Mouse (Mus musculus): Measurements from ENCODE around the gene Rbfox3. TPM values are rescaled to one million over a fixed set of nuclear protein-coding genes. Genes with fewer than 3 reads are reported as not detected.

The Rbfox3 gene
- polyA plus RNA-seq, 1 experiment, result 0.03 TPM

- no peaks in the 10 kb centered on the region for H3K36me3 ChIP-seq (replicated peaks; ENCODE audit: low read length)
- no peak for TF ChIP-seq FLI1 (IDR thresholded peaks at IDR 0.05; ENCODE audit: low read length)
- TF ChIP-seq GATA1 (IDR thresholded peaks at IDR 0.05; ENCODE audit: borderline replicate concordance, low read length), result no peak
- H3K4me3 ChIP-seq (replicated peaks), result no peak overlapping the region
- no peaks in the 10 kb centered on the region for H3K4me1 ChIP-seq
- H3K9me3 ChIP-seq, result no peaks in the 10 kb centered on the region
- H3K27me3 ChIP-seq (replicated peaks), result peaks cover 80% of the 10 kb centered on the region
Measured at GRCm38 (mm10) chr11:118542906-118543305, 368.5 kb downstream of the Rbfox3 start.

- TF ChIP-seq GATA1 (IDR thresholded peaks at IDR 0.05; ENCODE audit: borderline replicate concordance, low read length) (no peak), FLI1 (IDR thresholded peaks at IDR 0.05; ENCODE audit: low read length) (no peak)
- H3K9me3 ChIP-seq, result no peaks in the 10 kb centered on the region
- H3K4me3 ChIP-seq (replicated peaks), result no peak overlapping the region
- H3K36me3 ChIP-seq (replicated peaks; ENCODE audit: low read length), result no peaks in the 10 kb centered on the region
- H3K27me3 ChIP-seq (replicated peaks), result peaks cover 88% of the 10 kb centered on the region
- no peaks in the 10 kb centered on the region for H3K4me1 ChIP-seq
Measured at GRCm38 (mm10) chr11:118540411-118541026, 370.9 kb downstream of the Rbfox3 start.

- Histone ChIP-seq H3K4me1 (no peaks in the 10 kb centered on the region), H3K36me3 (replicated peaks; ENCODE audit: low read length) (no peaks in the 10 kb centered on the region), H3K27me3 (replicated peaks) (peaks cover 93% of the 10 kb centered on the region), H3K4me3 (replicated peaks) (no peak overlapping the region), H3K9me3 (no peaks in the 10 kb centered on the region)
- TF ChIP-seq FLI1 (IDR thresholded peaks at IDR 0.05; ENCODE audit: low read length), result no peak
- TF ChIP-seq GATA1 (IDR thresholded peaks at IDR 0.05; ENCODE audit: borderline replicate concordance, low read length), result no peak
Measured at GRCm38 (mm10) chr11:118538008-118538407, 373.4 kb downstream of the Rbfox3 start.

- Histone ChIP-seq H3K4me3 (replicated peaks) (no peak overlapping the region), H3K9me3 (no peaks in the 10 kb centered on the region), H3K27me3 (replicated peaks) (peaks cover 89% of the 10 kb centered on the region), H3K36me3 (replicated peaks; ENCODE audit: low read length) (no peaks in the 10 kb centered on the region), H3K4me1 (peaks cover 8% of the 10 kb centered on the region; the same call in 1 of the 2 replicates)
- TF ChIP-seq GATA1 (IDR thresholded peaks at IDR 0.05; ENCODE audit: borderline replicate concordance, low read length) (no peak), FLI1 (IDR thresholded peaks at IDR 0.05; ENCODE audit: low read length) (no peak)
Measured at GRCm38 (mm10) chr11:118534382-118535092, 376.9 kb downstream of the Rbfox3 start.

GRCm38 (mm10) chr11:118530313-118530712 is 381.1 kb downstream of the Rbfox3 start:
- H3K4me1 ChIP-seq, result peaks cover 23% of the 10 kb centered on the region
- no peaks in the 10 kb centered on the region for H3K9me3 ChIP-seq
- no peak overlapping the region for H3K4me3 ChIP-seq (replicated peaks)
- TF ChIP-seq FLI1 (IDR thresholded peaks at IDR 0.05; ENCODE audit: low read length) (no peak), GATA1 (IDR thresholded peaks at IDR 0.05; ENCODE audit: borderline replicate concordance, low read length) (no peak)
- peaks cover 93% of the 10 kb centered on the region for H3K27me3 ChIP-seq (replicated peaks)
- H3K36me3 ChIP-seq (replicated peaks; ENCODE audit: low read length), result no peaks in the 10 kb centered on the region

- H3K36me3 ChIP-seq (replicated peaks; ENCODE audit: low read length), result no peaks in the 10 kb centered on the region
- no peak overlapping the region for H3K4me3 ChIP-seq (replicated peaks)
- no peaks in the 10 kb centered on the region for H3K9me3 ChIP-seq
- H3K4me1 ChIP-seq, result peaks cover 26% of the 10 kb centered on the region
- H3K27me3 ChIP-seq (replicated peaks), result peaks cover 93% of the 10 kb centered on the region
- no peak for TF ChIP-seq GATA1 (IDR thresholded peaks at IDR 0.05; ENCODE audit: borderline replicate concordance, low read length)
- TF ChIP-seq FLI1 (IDR thresholded peaks at IDR 0.05; ENCODE audit: low read length), result no peak
Measured at GRCm38 (mm10) chr11:118528761-118529160, 382.6 kb downstream of the Rbfox3 start.

GRCm38 (mm10) chr11:118525059-118525458 is 386.3 kb downstream of the Rbfox3 start:
- TF ChIP-seq GATA1 (IDR thresholded peaks at IDR 0.05; ENCODE audit: borderline replicate concordance, low read length) (no peak), FLI1 (IDR thresholded peaks at IDR 0.05; ENCODE audit: low read length) (no peak)
- Histone ChIP-seq H3K27me3 (replicated peaks) (peaks cover 88% of the 10 kb centered on the region), H3K36me3 (replicated peaks; ENCODE audit: low read length) (no peaks in the 10 kb centered on the region), H3K4me1 (peaks cover 29% of the 10 kb centered on the region), H3K9me3 (no peaks in the 10 kb centered on the region), H3K4me3 (replicated peaks) (no peak overlapping the region)

- Histone ChIP-seq H3K27me3 (replicated peaks) (peaks cover 86% of the 10 kb centered on the region), H3K9me3 (no peaks in the 10 kb centered on the region)
Measured at GRCm38 (mm10) chr11:118523496-118524145, 387.8 kb downstream of the Rbfox3 start.

GRCm38 (mm10) chr11:118520932-118521331 is 390.5 kb downstream of the Rbfox3 start:
- H3K4me1 ChIP-seq, result peaks cover 21% of the 10 kb centered on the region; the same call in 1 of the 2 replicates
- no peak overlapping the region for H3K4me3 ChIP-seq (replicated peaks)
- TF ChIP-seq GATA1 (IDR thresholded peaks at IDR 0.05; ENCODE audit: borderline replicate concordance, low read length), result no peak
- no peak for TF ChIP-seq FLI1 (IDR thresholded peaks at IDR 0.05; ENCODE audit: low read length)
- no peaks in the 10 kb centered on the region for H3K36me3 ChIP-seq (replicated peaks; ENCODE audit: low read length)
- peaks cover 84% of the 10 kb centered on the region for H3K27me3 ChIP-seq (replicated peaks)
- no peaks in the 10 kb centered on the region for H3K9me3 ChIP-seq

More at GRCm38 (mm10) chr11:118523496-118524145, 387.8 kb downstream of the Rbfox3 start:
- Histone ChIP-seq H3K36me3 (replicated peaks; ENCODE audit: low read length) (no peaks in the 10 kb centered on the region), H3K4me1 (peaks cover 24% of the 10 kb centered on the region), H3K4me3 (replicated peaks) (no peak overlapping the region)
- TF ChIP-seq GATA1 (IDR thresholded peaks at IDR 0.05; ENCODE audit: borderline replicate concordance, low read length) (no peak), FLI1 (IDR thresholded peaks at IDR 0.05; ENCODE audit: low read length) (no peak)

- peaks cover 84% of the 10 kb centered on the region for H3K27me3 ChIP-seq (replicated peaks)
- no peak for TF ChIP-seq GATA1 (IDR thresholded peaks at IDR 0.05; ENCODE audit: borderline replicate concordance, low read length)
- no peaks in the 10 kb centered on the region for H3K9me3 ChIP-seq
- peaks cover 21% of the 10 kb centered on the region; the same call in 1 of the 2 replicates for H3K4me1 ChIP-seq
- H3K36me3 ChIP-seq (replicated peaks; ENCODE audit: low read length), result no peaks in the 10 kb centered on the region
- H3K4me3 ChIP-seq (replicated peaks), result no peak overlapping the region
Measured at GRCm38 (mm10) chr11:118520251-118520650, 391.1 kb downstream of the Rbfox3 start.
